Mouse (Mus musculus) neural tube, embryonic 10.5 days (tissue): ENCODE measurements at regions not wholly inside any gene's neighbourhood (a gene's known extent, or its start where the extent isn't known, plus 50 kb on each side); places are given as distances from the start of the nearest gene placed in this dataset.

Experiments used
- DNase-seq: peaks from one replicate; pipeline ENCODE4 v3.0.0-alpha.2; 2017; ENCODE audit warnings: low spot score; ENCODE audit errors: extremely low spot score

DNA sequence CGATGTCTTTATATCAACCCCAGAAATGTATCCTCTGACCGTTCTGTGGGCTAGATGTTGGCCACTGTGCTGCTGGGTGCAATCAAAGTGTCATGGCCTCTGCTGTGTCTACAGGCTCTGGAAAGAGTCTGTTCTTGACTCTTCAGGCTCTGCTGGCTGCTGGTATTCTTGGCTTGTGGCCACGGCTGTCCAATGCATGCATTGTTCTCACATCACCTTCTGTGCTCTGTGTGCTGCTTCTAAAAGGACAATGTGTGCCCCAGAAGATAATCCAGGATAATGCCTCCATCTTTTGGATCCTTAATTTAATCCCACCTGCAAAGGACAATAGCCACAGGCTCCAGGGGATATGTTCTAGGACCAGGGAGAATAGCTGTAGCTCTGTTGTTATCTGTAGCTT lies 77.5 kb upstream of the Dapl1 start:
- DNase-seq = no peak

DNA sequence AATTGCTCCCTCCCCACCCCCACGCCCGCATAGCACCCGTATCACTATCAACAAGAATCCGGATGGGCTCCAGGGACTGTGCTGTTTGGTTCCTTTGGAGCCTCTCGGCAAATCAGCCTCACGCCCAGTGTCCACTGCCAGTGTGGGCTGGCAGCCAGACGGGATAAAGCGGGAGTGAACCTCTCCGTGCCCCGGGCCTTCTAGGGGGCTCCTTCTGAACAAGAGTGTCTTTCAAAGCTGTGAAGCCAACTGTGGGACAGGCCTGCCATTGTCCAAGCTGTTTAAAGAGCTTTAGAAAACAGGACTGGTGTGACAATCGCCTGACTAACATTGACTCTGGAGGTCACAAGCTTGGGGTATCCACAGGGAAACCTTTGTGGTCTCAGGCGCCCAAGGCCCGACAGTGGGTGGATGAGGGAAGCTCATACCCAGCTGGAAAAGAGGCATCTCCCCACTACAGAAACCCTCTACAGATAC lies 76.9 kb upstream of the Dapl1 start:
- no peak for DNase-seq

DNA sequence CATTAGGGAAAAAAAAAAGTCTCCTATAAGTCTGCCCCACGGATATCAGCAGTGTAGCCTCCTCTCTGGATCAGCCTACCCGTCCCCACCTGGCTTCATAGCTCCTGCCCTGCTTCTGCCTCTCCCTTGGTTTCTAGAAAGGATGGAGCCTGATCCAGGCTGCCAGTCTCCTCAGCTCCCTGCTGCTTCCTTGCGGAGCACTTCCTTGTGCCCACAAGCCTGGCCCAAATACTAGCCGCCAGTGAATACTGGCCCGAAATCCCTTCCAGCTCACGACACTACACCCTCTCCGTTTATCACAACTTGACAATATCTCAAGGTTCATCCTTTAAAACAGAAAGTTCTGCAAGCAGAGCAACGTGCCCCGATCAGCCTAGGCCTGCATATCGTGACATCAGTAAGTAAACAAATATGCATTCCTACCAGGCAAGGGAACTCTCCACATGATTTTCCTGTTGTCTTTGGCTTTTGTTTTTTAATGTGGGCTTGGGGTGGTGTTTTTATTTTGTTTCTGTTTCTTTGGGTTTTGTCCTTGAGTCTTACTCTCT lies 76.3 kb upstream of the Dapl1 start:
- DNase-seq = no peak

DNA sequence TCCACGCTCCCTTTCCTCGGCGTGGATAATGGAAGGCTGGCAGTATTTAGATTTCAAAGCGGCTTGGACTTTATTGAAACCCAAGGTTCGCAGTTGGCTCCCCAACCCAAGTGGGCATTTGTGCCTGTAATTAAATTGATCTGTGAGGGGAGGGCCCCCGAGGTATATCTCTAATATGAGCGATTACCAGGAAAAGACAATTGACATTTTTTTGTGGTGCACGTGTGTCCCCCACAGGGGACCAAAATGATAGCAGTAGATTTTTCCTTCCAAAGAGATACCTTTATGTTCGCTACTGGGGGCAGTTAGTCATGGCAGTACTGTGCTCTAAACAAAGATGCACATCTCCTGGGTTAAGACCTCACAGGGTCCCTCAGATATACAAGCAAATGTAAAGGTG lies 69.8 kb upstream of the Dapl1 start:
- DNase-seq = no peak

DNA sequence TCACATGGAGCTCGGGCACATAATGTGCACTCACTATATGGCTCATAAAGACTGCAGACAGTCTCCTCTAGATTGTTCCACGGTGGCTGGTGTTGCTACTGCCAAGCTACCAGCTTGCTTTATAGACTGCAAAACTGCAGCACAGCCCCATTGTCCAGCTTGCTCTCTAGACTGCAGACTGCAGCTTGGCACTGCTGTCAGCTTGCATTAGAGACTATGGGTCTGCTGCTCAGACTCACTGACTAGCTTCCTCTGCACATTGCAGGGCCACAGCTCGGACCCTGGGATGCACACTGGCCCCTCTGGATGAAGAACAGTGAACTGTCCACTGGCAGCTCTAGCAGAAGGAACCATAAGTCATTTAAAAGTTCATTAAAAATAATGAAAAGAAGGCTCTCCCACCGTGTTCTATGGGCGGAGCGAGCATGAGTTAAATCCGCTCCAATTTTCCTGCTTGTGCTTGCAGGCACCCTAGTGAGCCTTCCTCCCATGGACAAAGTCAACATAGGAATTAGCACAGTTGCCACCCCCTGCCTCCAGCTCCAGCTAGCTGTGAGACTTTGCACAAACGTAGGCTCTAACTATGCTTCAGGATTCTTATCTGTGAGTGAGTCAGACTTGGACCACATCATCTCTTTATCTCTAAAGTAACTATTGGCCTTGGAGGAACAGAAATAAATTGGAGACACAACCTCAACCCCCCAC lies 67.8 kb upstream of the Dapl1 start:
- DNase-seq = no peak

DNA sequence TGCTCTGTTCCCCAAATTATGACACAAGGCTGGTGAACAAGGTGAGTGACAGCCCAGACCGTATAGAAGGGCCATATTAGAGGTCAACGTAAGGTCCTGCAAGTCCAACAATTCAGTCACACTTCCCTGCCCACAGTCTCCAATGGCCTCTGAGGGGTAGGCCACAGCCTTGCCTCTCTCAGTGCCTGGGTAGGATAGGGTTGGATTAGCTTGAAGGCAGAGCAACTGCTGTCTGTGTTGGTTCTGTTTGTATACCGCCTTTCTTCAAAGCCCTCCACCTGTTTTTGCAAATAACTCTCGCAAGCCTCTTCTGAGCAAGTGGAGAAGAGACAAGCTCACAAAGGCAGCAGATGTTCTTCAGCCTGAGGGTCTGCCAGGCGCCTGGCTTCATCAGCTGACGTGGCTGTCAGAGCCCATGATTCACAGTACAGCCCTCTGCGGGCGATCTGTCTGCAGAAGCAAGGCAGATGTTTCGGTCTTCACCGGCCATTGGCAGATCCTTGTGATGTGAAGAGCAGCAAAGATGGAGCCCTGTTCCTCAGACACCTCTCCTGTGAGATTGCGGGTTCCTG lies 67.0 kb upstream of the Dapl1 start:
- peak; percentile 41 for DNase-seq

DNA sequence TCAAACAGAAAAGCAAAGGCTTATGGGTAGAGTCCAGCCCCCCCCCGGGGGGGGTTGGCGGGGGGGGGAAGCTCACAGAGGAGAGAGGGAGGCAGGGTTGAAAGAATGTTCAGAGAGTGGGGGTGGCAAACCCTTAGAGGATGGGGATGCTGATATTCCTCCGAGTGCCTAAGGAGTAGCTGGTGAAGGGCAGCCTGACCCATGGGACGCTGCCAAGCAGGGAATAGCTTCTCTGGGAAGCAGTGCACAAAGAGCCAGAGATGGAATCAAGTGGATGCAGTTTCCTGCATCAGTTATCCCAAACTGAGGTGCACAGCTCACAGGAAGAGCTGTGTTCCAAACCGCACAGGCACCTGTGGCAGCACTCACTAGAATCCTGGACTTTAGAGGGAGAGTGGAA lies 64.0 kb upstream of the Dapl1 start:
- no peak for DNase-seq

DNA sequence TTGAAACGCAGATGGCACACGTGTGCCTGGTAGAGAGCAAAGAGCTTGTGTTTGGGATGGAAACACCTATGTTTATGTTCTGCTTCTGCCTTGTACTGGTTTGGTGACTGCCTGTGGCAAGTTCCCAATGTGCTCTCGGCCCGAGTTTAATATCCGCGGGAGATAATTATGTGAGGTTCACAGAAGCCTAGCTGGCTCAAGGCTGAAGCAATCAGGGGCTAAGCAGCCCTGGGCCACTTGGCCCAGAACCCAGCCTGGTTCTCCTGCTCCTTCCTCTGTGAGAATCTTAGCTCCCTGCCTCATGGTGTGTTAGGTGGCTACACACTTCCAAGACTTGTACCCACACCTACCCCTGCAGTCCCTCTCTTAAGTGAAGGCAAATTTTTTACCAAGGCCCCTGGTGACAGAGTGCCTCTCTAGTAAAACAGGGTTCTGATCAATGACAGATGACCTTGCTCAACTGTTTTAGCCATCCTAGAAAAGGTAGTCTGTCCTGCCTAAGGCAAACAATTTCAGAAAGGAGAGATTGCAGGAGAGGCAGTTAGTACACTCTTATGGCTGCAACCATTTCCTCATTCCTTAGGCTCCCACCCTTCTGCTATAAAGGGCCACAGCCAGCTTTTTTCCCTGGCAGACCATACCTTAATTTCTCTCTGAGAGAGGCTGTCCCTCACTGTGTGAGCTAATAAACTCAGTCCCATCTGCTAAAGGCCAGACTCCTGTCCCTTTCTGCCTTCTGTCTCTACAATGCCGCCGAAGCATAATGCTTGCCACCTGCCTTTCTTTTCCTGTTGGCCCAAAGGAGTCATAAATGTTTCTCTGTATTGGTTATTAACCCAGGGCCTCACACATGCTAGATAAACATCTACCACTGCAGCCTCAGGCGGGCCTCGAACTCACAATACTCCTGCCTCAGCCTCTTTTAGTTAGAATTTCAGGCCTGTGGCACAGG lies 61.9 kb upstream of the Dapl1 start:
- DNase-seq = no peak

DNA sequence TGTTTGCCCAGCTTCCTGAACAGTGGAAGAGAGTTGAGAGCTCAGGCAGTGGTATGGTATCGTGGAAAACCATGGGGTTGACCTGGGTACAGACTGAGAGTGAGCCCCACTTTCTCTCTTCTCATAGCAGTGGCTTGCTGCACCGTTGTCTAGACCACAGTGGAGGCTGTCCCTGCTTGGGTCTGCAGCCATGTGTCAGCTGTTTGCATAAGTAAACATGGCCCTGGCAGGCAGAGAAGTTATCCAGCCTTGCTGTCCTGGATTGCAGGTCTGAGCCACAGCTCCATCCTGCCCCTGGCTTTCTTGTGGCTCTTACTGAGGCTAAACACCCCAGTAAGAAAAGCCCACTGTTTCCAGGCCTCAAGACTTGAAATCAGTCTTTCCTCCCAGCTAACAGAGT lies 60.2 kb upstream of the Dapl1 start:
- DNase-seq = no peak

DNA sequence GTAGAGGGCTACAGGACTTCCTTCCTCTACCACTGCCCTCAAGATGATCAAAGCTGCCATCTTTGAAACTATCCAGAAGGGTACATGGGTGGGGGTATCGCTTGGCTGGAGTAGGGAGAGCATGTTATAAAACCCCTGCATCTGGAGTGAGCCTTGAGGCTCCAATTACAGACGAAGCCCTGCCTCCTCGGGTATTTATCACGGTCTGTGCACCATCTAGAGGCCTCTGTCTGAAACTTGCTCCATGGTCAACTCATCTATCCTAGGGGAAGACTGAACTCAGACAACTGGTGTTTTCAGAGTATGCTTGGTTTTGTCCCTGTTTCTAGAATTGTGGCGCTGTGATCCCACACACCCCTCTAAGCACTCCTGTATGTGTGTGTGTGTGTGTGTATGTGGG lies 59.7 kb upstream of the Dapl1 start:
- DNase-seq = peak; percentile 41

DNA sequence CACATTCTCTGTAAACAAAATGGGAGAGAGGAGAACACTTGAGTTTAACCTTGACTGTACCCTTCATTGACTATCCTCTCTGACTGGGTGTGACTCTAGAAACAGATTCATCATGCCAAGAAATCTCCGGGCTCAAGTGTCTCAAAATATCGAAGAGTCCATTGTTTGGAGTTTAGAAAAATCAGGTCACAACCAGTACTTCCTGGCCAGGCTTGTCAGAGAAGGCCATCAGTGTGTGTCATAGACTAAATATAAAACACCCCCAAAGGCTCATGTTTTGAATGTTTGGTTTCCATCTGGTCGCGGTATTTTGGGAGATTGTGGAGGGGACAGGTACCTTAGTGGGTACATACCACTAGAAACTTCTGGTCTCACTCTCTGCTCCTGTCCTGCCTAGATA lies 58.6 kb upstream of the Dapl1 start:
- DNase-seq = no peak

DNA sequence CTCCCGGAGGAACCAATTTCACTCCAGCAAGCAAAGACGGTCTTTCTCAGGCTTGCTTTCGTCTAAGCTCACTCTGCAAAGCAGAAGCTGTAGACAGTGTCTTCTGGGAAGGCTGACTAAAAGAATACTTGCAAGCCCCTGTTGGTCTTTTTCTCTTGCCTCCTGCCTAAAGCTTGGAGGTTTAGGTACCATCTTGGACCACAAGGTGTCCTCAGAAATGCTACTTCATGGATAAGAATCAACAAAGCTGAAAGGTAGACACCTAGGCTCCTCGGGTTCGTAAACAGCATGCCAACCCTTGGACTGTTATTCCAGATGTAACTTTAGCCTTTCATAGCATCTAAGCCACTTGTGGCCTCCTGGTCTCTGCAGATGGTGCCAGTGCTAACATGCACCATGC lies 53.0 kb upstream of the Dapl1 start:
- no peak for DNase-seq

DNA sequence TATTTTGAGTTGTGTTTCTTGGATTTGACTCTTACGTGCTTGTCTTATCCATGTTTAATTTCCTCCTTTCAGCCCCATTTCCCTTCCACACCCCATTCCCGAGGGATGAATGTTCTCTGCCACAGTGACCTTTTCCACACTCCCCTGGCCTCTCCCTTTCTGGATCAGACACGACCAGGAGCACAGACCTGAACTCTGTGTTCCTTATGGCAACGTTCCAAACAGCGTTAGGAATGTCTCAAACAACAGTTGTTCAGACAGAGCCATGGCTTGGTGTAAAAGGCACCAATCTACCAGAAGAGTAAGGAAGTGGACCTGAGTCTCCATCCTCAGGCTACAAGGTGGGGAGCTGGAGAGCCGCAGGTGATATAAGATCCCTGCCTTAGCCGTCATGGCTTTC lies 52.6 kb upstream of the Dapl1 start:
- no peak for DNase-seq
